Mouse (Mus musculus) heart, adult 8-10 months (tissue): ENCODE data around the gene Ralb. TPM values are rescaled to one million over a fixed set of nuclear protein-coding genes. Genes with fewer than 3 reads are reported as not detected.

ENCODE experiments used
- DNase-seq: peaks from one replicate; pipeline ENCODE4 v3.0.0; 2022; ENCODE audit warnings: low spot score
- total RNA-seq, 4 experiments: library from RNA; stranded (reverse); gene quantifications; 2 replicates each; pipeline ENCODE4 v1.2.4; 2022

The Ralb gene
- total RNA-seq, 4 experiments from 2014 or later, result 22.7 to 29.9 (median 27.2) TPM

DNA sequence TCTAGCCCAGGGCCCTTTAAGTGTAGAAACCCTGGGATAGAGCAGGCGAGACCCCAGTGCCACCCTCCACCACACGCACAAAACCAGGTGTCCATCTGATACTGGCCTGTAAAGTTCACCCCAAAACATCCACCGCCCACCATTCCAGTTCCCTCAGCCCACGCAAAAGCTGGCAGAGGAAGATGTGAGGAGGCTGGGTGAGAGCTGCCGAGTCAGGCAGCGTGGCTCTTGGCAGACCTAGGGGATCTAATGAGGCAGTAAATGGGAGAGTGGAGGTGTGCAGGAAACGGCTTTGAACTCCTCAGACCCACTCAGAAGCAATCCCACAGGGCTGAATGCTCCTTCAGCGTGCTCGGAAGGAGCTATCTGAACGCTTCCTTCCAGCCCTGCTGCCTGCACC, 53.2 kb downstream of the Ralb start:
- no peak for DNase-seq

GRCm38 (mm10) chr1:119450651-119451345, 53.8 kb downstream of the Ralb start:
- DNase-seq, result no peak

- DNase-seq, result no peak
These were observed 57.8 kb downstream of the Ralb start for GRCm38 (mm10) chr1:119446753-119447283.

DNA sequence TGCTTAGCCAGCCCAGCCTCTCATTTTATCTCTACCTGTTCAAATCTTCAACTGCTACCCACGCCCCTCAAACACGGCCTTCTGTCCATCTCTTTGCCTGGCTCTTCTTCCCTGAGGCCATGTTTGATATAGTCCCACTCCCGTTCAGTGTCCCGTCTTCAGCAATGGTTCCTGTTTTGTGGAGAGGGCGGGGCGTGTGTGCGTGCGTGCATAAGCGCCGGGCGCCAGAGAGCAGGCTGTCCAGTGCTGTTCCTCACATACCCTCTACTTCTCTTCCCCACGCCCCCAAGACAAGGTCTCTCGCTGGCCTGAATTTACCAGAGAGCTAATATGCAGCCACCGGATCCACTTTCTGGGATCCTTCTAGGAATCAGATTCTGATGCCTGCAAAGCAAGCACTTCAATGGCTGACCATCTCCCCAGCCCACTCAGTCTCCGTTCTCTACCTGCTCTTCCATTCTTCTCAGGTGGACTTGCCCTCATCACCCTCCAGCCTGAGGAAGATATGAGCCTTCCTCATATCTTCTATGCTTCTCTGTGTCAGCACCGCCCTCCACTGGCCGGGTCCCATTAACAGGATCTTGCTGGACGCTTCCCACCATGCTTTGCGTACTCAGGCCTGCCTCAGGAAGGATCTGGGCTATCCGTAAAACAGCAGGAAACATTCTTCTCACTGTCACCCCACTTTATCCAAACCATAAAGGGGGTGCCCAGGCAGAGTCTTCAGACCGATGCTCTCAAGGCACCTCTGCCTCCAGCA, 60.8 kb downstream of the Ralb start:
- no peak for DNase-seq

- DNase-seq, result no peak
These were observed 61.7 kb downstream of the Ralb start for GRCm38 (mm10) chr1:119442901-119443300.

GRCm38 (mm10) chr1:119438105-119438637, 66.4 kb downstream of the Ralb start:
- DNase-seq, result no peak

- no peak for DNase-seq
These were observed 67.2 kb downstream of the Ralb start for GRCm38 (mm10) chr1:119437401-119437800.

DNA sequence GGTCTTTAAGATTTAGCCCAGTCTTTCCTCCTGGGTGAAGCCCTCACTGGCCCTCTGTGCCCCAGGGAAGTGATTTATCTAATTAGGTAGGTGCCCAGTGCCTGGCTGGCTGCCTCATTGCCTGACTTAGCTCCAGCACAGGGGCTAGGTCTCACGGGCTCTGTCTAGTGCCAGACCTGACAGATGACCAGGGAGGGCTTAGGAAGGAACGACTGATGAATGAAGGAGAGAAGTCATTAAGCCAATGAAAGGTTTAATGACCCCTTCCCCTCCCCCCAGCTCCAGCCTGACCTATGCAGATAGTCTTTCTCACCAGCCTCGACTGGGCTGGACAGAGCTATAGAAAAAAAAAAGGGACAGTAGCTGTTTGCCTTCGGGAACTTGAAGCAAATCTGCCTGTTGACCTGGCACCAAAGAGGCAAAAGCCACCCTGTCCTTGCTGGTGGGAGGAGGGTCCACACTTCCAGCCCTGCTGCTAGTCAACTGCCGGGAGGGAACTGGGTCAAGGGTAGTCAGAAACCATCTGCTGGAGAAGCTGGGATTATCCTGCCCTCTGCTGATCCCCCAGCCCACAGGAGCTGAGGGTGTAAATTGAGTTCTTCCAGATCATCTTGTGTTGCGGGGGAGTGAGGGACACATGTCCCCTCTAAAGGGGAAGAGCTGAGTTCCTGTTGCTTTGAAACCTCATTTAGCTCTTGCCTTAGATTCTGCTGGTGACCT, 80.3 kb downstream of the Ralb start:
- DNase-seq, result no peak

DNA sequence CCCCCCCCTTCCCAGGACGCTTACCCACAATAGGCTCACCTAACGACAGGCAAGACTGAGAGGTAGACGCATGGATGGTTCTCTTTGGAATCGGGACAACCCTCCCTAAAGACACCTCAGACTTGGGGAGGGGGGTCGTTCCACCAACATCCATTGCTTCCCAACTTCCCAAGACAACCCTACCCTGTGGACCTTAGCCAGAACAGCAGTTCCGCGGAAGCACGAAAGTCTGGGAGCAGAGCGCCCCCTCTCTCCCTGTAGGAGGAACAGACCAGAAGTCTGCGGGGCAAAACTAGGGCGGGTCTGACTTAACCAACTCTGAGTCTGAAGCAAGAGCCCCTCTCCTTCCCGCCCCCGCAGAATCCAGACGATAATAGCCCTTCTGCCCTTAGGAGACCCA, 81.1 kb downstream of the Ralb start:
- DNase-seq, result peak; percentile 50

DNA sequence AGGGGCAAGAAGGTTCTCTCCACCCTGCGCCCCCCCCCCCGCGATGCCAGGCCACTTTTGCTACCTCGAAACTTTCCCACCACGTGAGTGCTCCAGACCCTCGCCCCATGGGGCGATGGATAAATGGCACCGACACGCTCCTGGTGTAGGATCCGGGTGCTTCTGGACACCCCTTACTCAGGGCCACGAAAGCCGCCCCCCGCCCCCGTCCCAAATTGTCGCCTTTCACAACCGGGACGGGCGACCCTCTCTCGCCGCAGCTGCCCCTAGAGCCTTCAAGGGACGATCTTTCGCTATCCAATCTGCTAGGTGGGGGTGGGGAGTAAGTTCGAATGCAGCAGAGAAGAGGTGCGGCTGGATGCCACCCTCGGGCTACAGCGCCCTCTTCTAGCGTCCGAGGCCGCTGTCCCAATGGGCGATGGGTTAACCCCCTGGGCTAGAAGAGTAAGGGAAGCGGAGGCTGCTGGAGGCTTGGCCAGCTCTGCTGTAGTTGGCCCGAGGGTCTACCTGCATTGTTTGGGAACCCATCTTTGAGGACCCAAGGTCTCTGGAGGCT, 82.1 kb downstream of the Ralb start:
- no peak for DNase-seq

DNA sequence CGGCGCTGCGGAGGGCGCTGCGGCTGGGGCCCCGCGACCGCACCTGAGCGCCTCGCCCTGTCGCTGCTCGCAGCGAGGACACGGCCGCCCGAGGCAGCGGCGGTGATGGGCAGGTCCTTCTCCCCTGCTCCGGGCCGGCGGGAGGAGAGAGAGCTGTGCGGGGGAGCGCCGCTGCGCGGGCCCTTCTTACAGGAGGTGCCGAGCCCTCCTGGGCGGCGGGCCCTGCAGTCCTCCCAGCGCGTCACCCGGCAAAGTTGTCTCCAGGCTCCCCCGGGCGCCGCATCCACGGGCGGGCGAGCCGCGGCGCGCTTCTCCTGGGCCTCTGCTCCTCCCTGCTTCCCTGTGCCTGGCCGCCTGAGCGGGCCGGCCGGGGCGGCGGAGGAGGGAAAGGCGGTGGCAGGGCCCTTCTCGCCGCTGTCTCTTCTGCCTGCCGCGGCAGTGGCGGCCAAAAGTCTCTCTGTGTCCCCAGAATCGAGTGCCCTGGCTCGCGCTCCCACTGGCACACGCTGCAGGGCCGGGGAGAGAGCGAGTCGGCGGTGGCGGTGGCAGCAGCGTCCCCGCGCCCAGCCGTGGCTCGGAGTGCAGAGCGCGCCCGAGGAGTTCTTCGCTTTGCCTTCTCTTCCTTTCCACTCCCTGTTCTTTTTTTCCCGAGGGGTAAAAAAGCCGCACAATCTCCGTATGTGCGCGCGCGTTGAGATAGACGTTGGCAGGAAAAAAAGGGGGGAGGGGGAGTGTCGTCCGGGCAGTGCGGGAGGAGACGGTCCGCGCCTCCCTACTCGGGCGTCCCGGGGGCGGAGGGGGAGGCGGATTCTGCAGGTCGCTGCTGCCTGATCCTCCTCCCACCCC, 82.8 kb downstream of the Ralb start, which contains the start of gene Inhbb:
Gene Inhbb (minus strand): TSS at position 673 of the 846 bp plus-strand sequence.
- no peak for DNase-seq

- DNase-seq, result no peak
These were observed 83.5 kb downstream of the Ralb start for GRCm38 (mm10) chr1:119420984-119421575.

Other genes with a start within 250 kb of the Ralb start
- gene Inhbb, start 82.5 kb downstream of the Ralb start, total RNA-seq, result 1 to 10 TPM in 3 of 4 experiments, under 1 TPM in 1; 0.60 to 2.3 (median 1.1) TPM
- gene Tmem185b, start 21.4 kb upstream of the Ralb start, total RNA-seq, result 10 to 100 TPM; 11.5 to 13.9 (median 11.8) TPM
- 1 to 10 TPM; 5.4 to 7.5 (median 5.8) TPM for gene Epb41l5, start 144.2 kb upstream of the Ralb start, total RNA-seq